Mouse (Mus musculus): ENCODE measurements around the gene Ltbp4.

Gene Ltbp4

GRCm38 (mm10) chr7:27337175-27337853 lies at the start of gene Ltbp4:
TSS of gene Ltbp4 (minus strand) at chr7:27337692.
- in situ Hi-C loops (cut with MboI; ENCODE audit: low sequenced_read_pairs) = no loop called here

- in situ Hi-C loops (cut with MboI; ENCODE audit: low sequenced_read_pairs) = no loop called here
Observed at GRCm38 (mm10) chr7:27384731-27385130, 47.2 kb upstream of the Ltbp4 start.

- in situ Hi-C loops (cut with MboI; ENCODE audit: low sequenced_read_pairs) = no loop called here
Observed at GRCm38 (mm10) chr7:27384134-27384533, 46.6 kb upstream of the Ltbp4 start.

- in situ Hi-C loops (cut with MboI; ENCODE audit: low sequenced_read_pairs) = no loop called here
Observed at GRCm38 (mm10) chr7:27383233-27383632, 45.7 kb upstream of the Ltbp4 start.

GRCm38 (mm10) chr7:27381560-27381959 lies 44.1 kb upstream of the Ltbp4 start:
- in situ Hi-C loops (cut with MboI; ENCODE audit: low sequenced_read_pairs) = no loop called here

- in situ Hi-C loops (cut with MboI; ENCODE audit: low sequenced_read_pairs) = no loop called here
Observed at GRCm38 (mm10) chr7:27381009-27381408, 43.5 kb upstream of the Ltbp4 start.

GRCm38 (mm10) chr7:27379836-27380235 lies 42.3 kb upstream of the Ltbp4 start:
- in situ Hi-C loops (cut with MboI; ENCODE audit: low sequenced_read_pairs) = no loop called here

- in situ Hi-C loops (cut with MboI; ENCODE audit: low sequenced_read_pairs) = no loop called here
Observed at GRCm38 (mm10) chr7:27378431-27378830, 40.9 kb upstream of the Ltbp4 start.

- in situ Hi-C loops (cut with MboI; ENCODE audit: low sequenced_read_pairs) = no loop called here
Observed at GRCm38 (mm10) chr7:27375274-27375673, 37.8 kb upstream of the Ltbp4 start.

- in situ Hi-C loops (cut with MboI; ENCODE audit: low sequenced_read_pairs) = no loop called here
Observed at GRCm38 (mm10) chr7:27371715-27372462, 34.4 kb upstream of the Ltbp4 start.

- in situ Hi-C loops (cut with MboI; ENCODE audit: low sequenced_read_pairs) = no loop called here
Observed at GRCm38 (mm10) chr7:27369111-27369510, 31.6 kb upstream of the Ltbp4 start.

- in situ Hi-C loops (cut with MboI; ENCODE audit: low sequenced_read_pairs) = no loop called here
Observed at GRCm38 (mm10) chr7:27367976-27368375, 30.5 kb upstream of the Ltbp4 start.

GRCm38 (mm10) chr7:27366082-27366844 lies 28.8 kb upstream of the Ltbp4 start:
- in situ Hi-C loops (cut with MboI; ENCODE audit: low sequenced_read_pairs) = no loop called here

GRCm38 (mm10) chr7:27364379-27364778 lies 26.9 kb upstream of the Ltbp4 start:
- in situ Hi-C loops (cut with MboI; ENCODE audit: low sequenced_read_pairs) = no loop called here

- in situ Hi-C loops (cut with MboI; ENCODE audit: low sequenced_read_pairs) = no loop called here
Observed at GRCm38 (mm10) chr7:27361283-27361946, 23.9 kb upstream of the Ltbp4 start.

- in situ Hi-C loops (cut with MboI; ENCODE audit: low sequenced_read_pairs) = no loop called here
Observed at GRCm38 (mm10) chr7:27360749-27361148, 23.3 kb upstream of the Ltbp4 start.

- in situ Hi-C loops (cut with MboI; ENCODE audit: low sequenced_read_pairs) = no loop called here
Observed at GRCm38 (mm10) chr7:27359706-27360358, 22.3 kb upstream of the Ltbp4 start.

GRCm38 (mm10) chr7:27359162-27359561 lies 21.7 kb upstream of the Ltbp4 start:
- in situ Hi-C loops (cut with MboI; ENCODE audit: low sequenced_read_pairs) = no loop called here

- in situ Hi-C loops (cut with MboI; ENCODE audit: low sequenced_read_pairs) = no loop called here
Observed at GRCm38 (mm10) chr7:27357595-27357978, 20.1 kb upstream of the Ltbp4 start.

- in situ Hi-C loops (cut with MboI; ENCODE audit: low sequenced_read_pairs) = no loop called here
Observed at GRCm38 (mm10) chr7:27356861-27357594, 19.5 kb upstream of the Ltbp4 start, which contains the start of gene Gm20479. TSS of gene Gm20479 (minus strand) at chr7:27357419.
